Mouse (Mus musculus) MEL (cell line): Measurements from ENCODE around the gene Arglu1.

Experiments used
- CTCF ChIP-seq, 3 experiments: IDR thresholded peaks in 2 of 3; conservative IDR thresholded peaks in 1 of 3; 2 replicates each; pipeline ENCODE4 v1.5.1; 2011 to 2012; ENCODE audit warnings: low read length in 3 of 3, low read depth in 2 of 3, mild to moderate bottlenecking in 2 of 3, improper control_type of control experiment in 1 of 3, inconsistent platforms in 1 of 3, mixed read lengths in 1 of 3, moderate library complexity in 1 of 3; ENCODE audit not compliant: control insufficient read depth in 1 of 3, insufficient read depth in 1 of 3, poor library complexity in 1 of 3, severe bottlenecking in 1 of 3
- GATA1 ChIP-seq: IDR thresholded peaks from 2 replicates; pipeline ENCODE4 v1.6.1; 2011; ENCODE audit warnings: low read depth, low read length, improper control_type of control experiment
- POLR2A ChIP-seq, 2 experiments: IDR thresholded peaks; 2 replicates each; pipeline ENCODE4 v1.6.1; 2011 to 2012; ENCODE audit warnings: low read length in 2 of 2, mild to moderate bottlenecking in 2 of 2, control low read depth in 1 of 2, improper control_type of control experiment in 1 of 2, low read depth in 1 of 2, moderate library complexity in 1 of 2; ENCODE audit not compliant: control insufficient read depth in 1 of 2, insufficient read depth in 1 of 2, poor library complexity in 1 of 2
- TAL1 ChIP-seq: IDR thresholded peaks from 2 replicates; pipeline ENCODE4 v1.6.1; 2012; ENCODE audit warnings: mild to moderate bottlenecking, inconsistent platforms, low read length, moderate library complexity, mixed read lengths

GRCm38 (mm10) chr8:8658426-8659224 lies 31.7 kb downstream of the Arglu1 start:
- TF ChIP-seq POLR2A (IDR thresholded peaks at IDR 0.05; ENCODE audit: control insufficient read depth in 1 of 2, insufficient read depth in 1 of 2, low read depth in 1 of 2, low read length in 2 of 2, poor library complexity in 1 of 2) (no peak), CTCF (IDR thresholded peaks at IDR 0.05 in 2 of 3, conservative IDR thresholded peaks at IDR 0.05 in 1 of 3; ENCODE audit: control insufficient read depth in 1 of 3, insufficient read depth in 1 of 3, low read depth in 2 of 3, low read length in 3 of 3, poor library complexity in 1 of 3, severe bottlenecking in 1 of 3) (no peak), GATA1 (no peak), TAL1 (no peak)
